Mouse (Mus musculus): ENCODE data around the gene Dkc1.

Gene Dkc1

DNA sequence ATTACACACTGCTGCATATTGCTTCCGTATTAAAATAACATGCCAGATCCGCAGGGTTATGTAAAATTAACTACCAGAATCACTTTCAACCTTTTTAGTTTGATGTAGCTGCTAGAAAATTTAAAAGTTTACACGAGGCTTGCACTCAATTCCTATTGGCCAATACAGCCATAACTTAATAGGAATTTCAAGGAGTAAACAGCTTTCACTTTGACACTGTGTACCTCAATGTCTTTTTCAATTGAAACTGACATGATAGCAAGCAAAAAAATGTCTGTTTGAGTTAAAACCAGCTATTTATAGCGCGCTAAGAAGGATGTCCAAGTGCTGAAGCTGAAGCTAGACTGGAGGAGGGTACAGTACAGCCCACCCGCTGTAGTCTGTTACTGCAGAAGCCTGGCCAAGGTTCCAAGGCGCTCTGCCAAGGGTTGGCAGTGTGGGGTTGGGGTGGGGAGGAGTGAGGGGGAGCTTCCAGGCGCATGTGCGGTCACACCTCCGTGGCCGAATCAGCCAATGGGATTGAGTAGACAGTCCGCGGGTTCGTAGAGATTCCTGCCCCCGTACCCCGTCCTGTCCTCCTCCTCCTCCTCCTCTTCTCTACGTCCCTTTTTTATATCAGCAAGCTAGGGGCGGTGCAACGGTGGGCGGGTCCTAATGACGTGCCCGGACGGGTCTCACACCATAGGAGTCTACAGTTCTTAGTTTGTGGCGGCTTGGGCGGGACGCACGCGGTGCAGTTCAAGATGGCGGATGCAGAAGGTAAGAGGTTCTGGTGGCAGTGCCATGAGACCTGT lies at the start of gene Dkc1:
Gene Dkc1, plus strand, starts transcription at position 486 of the 794 bp plus-strand sequence.
- in situ Hi-C loops (cut with MseI, MboI), result no loop called here

- in situ Hi-C loops (cut with MseI, MboI), result no loop called here
Measured at GRCm38 (mm10) chrX:75045931-75046330, 49.7 kb upstream of the Dkc1 start.

- in situ Hi-C loops (cut with MseI, MboI), result no loop called here
Measured at GRCm38 (mm10) chrX:75046921-75047635, 48.6 kb upstream of the Dkc1 start.

DNA sequence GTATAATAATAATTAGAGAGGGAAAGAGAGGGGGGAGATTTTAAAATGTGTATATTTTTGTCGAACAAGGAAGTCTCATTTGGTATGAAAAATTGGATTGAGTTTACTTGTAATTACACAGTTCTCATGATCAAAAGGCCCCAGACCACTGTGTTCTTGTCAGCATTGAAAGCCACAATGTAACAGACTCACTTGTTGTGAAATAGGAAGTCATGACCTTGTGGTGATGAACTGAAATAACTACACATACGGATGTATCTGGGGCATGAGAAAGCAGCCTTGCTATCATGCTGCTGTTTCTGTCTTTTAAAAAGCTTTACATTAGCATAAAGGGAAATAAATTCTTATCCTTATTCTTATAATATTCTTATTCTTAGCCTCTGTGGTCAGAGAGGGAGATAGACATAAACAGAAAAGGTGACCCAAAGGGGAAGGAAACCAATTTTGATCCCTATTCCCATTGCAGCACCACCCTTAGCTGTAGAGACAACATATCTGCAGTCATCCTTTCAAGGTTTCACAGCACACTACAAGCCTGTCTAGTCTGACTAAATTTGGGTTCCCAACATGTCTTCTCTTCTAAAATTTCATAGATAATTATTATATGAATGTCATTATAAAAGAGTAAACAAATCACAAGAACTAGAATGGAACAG lies 39.4 kb upstream of the Dkc1 start:
- in situ Hi-C loops (cut with MseI, MboI), result no loop called here

DNA sequence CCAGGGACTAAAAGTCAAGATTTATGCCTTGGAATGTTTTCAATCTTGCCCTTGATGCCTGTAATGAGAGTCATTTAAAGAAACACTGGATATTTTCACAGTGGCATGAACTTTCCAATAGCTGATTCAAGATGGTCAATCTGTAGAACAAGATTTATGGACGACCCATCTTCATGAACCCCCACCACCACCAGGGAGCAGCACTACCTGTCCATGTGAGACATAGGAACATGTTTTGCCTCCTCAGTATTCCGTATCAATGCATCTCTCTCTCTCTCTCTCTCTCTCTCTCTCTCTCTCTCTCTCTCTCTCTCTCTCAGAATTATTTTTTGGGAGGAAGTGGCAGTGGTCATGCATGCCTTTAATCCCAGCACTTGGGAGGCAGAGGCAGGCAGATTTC lies 13.3 kb upstream of the Dkc1 start:
- in situ Hi-C loops (cut with MseI, MboI), result no loop called here

DNA sequence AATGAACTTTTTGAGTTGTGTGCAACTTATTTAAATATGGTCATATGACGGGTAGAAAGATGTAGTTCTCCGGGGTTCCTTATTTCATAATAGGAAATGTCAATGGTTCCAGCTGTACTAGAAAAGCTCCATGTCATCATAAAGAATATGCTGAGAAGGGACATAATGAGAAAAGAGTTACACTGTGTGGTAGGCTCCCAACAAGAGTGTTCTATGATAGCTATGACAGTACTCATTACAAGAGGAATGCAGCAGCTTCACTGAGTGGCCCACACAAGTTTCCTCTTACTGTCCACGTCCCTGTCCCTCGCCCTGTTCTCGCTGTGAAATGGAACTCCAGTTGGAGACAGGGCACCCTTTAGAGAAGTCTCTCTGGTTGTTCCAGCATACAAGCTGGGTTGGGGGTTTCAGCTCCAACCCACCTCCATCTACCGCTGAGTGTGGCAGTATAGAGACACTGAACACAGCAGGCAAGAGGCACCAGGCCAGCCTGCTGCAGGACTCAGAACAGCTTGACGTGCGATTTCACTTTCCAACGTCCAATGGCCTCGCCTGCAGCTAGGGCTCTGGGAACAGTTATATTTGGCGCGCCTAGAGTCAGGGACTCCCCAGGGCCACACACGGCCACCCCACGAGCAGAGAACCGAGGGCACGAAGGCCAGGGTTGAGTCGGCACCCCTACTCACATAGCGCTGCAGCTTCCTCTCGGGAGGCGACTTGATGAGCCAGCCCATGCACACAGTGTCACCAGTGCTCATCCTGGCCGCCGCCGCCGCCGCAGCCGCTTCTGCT lies 11.5 kb upstream of the Dkc1 start:
- in situ Hi-C loops (cut with MseI, MboI), result no loop called here

GRCm38 (mm10) chrX:75084774-75085508 lies 10.7 kb upstream of the Dkc1 start, which contains the start of gene Gab3:
Gab3 (minus strand) TSS chrX:75085458.
- in situ Hi-C loops (cut with MseI, MboI), result no loop called here

- in situ Hi-C loops (cut with MseI, MboI), result no loop called here
Measured at GRCm38 (mm10) chrX:75085654-75086053, 10.0 kb upstream of the Dkc1 start.

DNA sequence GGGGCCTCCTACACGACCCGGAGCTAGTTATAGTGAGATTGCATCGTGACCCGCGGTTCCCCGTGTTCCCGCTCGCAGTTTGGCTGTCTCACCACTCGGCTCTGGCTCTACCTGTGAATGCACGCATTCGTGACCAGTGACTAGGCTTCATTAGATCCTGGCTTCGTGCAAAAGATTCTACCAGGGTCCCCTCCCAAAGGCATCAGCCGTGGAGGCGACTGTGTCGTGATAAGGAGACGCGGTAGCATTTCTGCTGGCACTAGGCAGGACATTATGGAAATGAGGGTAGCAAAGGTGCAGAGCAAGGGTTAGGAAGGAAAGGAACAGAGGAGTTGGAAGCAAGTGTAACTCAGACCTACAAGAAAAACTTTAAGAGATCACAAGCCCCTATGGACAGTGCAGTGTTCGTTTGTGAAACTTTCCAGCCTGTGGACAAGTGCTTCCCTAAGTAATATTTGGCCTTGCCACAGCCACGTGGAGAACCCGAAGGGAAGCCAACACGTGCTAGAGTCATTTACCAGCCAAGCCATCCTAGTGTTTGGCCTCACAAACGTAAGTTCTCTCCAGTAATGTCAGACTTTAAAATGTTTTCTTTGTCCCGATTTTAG lies 613 bp downstream of the Dkc1 start:
- in situ Hi-C loops (cut with MseI, MboI), result no loop called here

- in situ Hi-C loops (cut with MseI, MboI), result no loop called here
Measured at GRCm38 (mm10) chrX:75098799-75099198, 3.1 kb downstream of the Dkc1 start.

- in situ Hi-C loops (cut with MseI, MboI), result no loop called here
Measured at GRCm38 (mm10) chrX:75102293-75102692, 6.6 kb downstream of the Dkc1 start.

- in situ Hi-C loops (cut with MseI, MboI), result no loop called here
Measured at GRCm38 (mm10) chrX:75115550-75115949, 19.9 kb downstream of the Dkc1 start.

GRCm38 (mm10) chrX:75125606-75126005 lies 30.0 kb downstream of the Dkc1 start:
- in situ Hi-C loops (cut with MseI, MboI), result no loop called here

DNA sequence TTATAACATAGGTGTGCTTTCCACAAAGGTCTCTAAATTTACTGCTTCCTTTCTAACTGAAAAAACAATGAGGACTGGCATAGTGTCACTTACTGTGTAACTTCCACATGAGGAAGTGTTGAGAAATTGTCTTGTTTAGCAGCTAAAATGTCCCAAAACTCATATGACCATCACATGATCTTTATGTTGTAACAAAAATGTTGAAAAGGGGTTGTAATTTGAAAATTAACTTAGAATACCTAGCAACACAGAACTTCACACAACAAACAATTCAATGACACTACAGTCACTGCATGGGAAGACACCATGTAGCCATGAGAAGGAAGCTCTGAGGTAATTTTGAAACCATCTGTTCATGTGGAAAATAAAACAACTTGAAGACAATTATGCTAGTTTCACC lies 31.2 kb downstream of the Dkc1 start:
- in situ Hi-C loops (cut with MseI, MboI), result no loop called here

DNA sequence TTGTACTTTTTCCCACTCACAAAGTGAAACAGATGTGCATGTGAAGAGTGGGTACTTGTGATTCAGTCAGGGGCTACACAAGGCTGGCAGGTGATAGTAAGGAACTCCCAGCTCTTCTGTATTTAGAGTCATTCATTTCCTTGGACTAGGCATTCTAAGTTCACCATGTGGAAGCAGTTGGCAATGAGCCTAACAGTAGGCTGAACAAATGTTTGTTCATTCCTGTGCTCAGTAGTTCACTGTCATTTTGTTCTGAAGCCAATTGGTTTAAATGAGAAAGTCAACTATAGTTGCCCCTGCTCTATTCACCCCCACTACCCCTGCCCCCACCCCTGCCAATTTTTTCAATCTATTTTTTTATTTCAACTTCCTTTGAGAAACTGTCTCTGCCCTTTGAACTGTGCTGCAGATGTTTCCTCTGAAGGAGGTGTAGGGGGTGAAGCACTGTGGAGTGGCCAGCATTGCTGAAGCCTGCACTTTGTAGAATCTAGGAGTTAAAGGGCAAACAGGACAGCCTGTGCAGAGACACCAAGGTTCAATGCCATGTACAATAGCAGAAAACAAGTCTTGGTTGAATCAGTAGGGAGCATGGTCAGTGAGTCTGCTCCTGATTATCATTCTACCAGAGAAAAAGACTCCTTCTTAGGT lies 32.8 kb downstream of the Dkc1 start:
- in situ Hi-C loops (cut with MseI, MboI), result no loop called here

DNA sequence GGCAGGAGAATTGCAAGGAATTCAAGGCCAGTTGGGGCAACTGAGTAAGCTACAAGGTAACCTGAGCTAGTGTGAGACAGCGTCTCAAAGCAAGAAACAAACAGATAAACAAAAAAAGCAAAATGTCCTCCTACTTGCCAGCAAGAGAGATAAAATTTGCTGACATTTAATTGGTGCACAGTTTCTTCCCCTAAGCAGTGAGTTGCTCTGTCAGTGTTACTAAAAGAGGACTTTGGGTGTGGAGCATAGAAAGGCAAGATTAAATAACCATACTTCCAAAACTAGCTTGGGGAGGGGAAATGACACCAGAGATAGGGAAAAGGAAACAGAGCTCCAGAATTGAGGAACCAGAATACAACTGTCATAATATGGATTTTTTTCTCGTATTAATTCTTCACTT lies 33.8 kb downstream of the Dkc1 start:
- in situ Hi-C loops (cut with MseI, MboI), result no loop called here

DNA sequence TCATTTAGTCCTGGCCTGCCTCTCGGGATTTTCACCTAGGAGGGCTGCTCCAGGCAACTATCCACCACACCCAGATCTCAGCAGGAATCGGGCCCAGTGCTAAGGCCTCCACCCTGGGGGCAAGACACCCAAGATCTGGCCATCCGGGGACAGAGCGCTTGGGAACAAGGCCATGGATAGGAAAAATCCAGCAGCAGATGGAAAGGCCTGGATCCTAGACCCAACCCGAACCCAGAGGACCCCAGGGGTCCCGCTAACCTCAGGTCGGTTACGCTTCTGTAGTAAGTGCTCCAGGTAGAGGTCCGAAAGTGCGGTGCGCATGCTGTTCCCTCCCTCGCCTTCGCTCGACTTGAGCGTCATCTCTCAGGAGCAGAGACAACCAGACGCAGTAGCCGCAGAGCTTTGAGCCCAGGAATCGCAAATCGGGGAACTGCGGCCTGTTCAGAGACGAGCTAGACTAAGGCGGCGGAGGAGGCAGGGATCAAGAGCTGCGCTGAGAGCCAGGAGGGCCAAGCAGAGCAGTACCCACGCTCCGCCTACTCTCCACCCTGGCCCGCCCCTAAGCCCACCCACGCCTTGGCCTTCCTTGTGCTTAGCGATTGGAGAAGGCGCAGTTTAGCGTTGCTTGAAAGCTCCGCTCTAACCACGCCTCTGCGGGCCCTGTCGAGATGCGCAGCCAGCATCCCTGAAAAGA lies 35.0 kb downstream of the Dkc1 start, which contains the start of gene Mpp1:
Gene Mpp1, minus strand, starts transcription at position 550 of the 694 bp plus-strand sequence.
- in situ Hi-C loops (cut with MseI, MboI), result no loop called here

DNA sequence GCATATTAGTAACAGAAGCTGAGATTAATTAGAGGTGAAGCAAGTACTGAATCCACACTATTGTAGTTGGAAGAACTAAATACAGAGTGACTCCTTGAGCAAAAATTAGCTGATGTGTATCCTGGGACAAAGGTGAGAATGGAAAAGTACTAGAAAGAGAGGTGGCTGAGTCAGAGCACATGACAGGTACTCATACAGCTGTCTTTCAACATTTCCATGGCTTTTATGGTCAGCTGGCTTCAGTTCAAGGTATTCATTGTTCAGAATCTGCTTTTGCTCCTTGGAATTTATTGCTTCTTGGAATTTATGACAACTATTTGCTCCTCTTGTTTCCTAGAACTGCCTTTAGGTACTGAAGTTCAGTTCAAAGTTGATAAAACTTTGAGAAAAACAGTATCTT lies 41.3 kb downstream of the Dkc1 start:
- in situ Hi-C loops (cut with MseI, MboI), result no loop called here

- in situ Hi-C loops (cut with MseI, MboI), result no loop called here
Measured at GRCm38 (mm10) chrX:75137729-75138128, 42.1 kb downstream of the Dkc1 start.

Data from mouse trophoblast stem cell (cell line).